Comparison of ENCODE assay signal across 12 mouse cellular contexts in genomic region chr3:101880818-101881217, GRCm38 (mm10). TPM values are rescaled to one million over a fixed set of nuclear protein-coding genes. Genes with fewer than 3 reads are reported as not detected.
DNase-seq lines count a peak whose midpoint lies in the region; ATAC-seq and TF ChIP-seq lines count a peak whose summit lies in the region.
"Had no signal": no experiment of that assay in that cellular context is flagged by ENCODE, and none has a peak within 500 bp of the region (broad histone marks: within the 10 kb centered on the region; RNA-seq: fewer than 3 reads in every experiment).

No protein-coding gene starts in this region.

- peaks cover 18% of the 10 kb centered on the region for H3K36me3 ChIP-seq in hindbrain, postnatal 0 days (ENCODE audit: insufficient read depth, low read length)
- H3K36me3 ChIP-seq in hindbrain, embryonic 14.5 days (replicated peaks; ENCODE audit: control insufficient read depth, insufficient read depth) = peaks cover 18% of the 10 kb centered on the region
- H3K36me3 ChIP-seq in thymus, adult 2 months (ENCODE audit: control insufficient read depth, insufficient read depth, low read length) = no peaks in the 10 kb centered on the region
- no peaks in the 10 kb centered on the region; the same call in 1 of the 2 replicates for H3K36me3 ChIP-seq in embryonic facial prominence, embryonic 10.5 days (replicated peaks)

- TF ChIP-seq POLR2A in thymus, adult 2 months (IDR thresholded peaks at IDR 0.05; ENCODE audit: control insufficient read depth, extremely low read depth, insufficient read depth, low read length, poor library complexity) = no peak

- H3K27me3 ChIP-seq in hindbrain, postnatal 0 days (ENCODE audit: insufficient read depth, low read length) = no peaks in the 10 kb centered on the region
- H3K27me3 ChIP-seq in hindbrain, embryonic 14.5 days (ENCODE audit: control insufficient read depth, insufficient read depth, low read length) = no peaks in the 10 kb centered on the region
- H3K27me3 ChIP-seq in thymus, adult 2 months (ENCODE audit: control insufficient read depth, insufficient read depth, low read length) = no peaks in the 10 kb centered on the region
- no peaks in the 10 kb centered on the region; the same call in 1 of the 2 replicates for H3K27me3 ChIP-seq in embryonic facial prominence, embryonic 10.5 days (replicated peaks; ENCODE audit: low read depth, poor library complexity, severe bottlenecking)
- H3K27me3 ChIP-seq: heart, embryonic 15.5 days had no signal

- no peak overlapping the region for H3K4me3 ChIP-seq in hindbrain, postnatal 0 days (ENCODE audit: low read length)
- no peak overlapping the region for H3K4me3 ChIP-seq in hindbrain, embryonic 14.5 days (replicated peaks; ENCODE audit: low read length)
- H3K4me3 ChIP-seq in thymus, adult 2 months (ENCODE audit: control insufficient read depth, insufficient read depth, low read length) = no peak overlapping the region
- H3K4me3 ChIP-seq in embryonic facial prominence, embryonic 10.5 days = no peak overlapping the region
- H3K4me3 ChIP-seq: heart, embryonic 15.5 days; myocyte had no signal

- H3K27ac ChIP-seq in hindbrain, postnatal 0 days = no peak overlapping the region
- H3K27ac ChIP-seq in hindbrain, embryonic 14.5 days = no peak overlapping the region
- H3K27ac ChIP-seq in thymus, adult 2 months (ENCODE audit: control insufficient read depth, insufficient read depth, low read length) = no peak overlapping the region
- H3K27ac ChIP-seq in embryonic facial prominence, embryonic 10.5 days (replicated peaks) = no peak overlapping the region
- H3K27ac ChIP-seq: heart, embryonic 15.5 days; macrophage had no signal

- DNase-seq in hindbrain, postnatal 0 days (ENCODE audit: low spot score) = peak; percentile 43
- no peak for DNase-seq in hindbrain, embryonic 14.5 days (ENCODE audit: low spot score)
- peak; percentile 45 for DNase-seq in thymus, postnatal 0 days (ENCODE audit: low spot score)
- no peak for DNase-seq in thymus, adult 2 months
- DNase-seq in embryonic facial prominence, embryonic 10.5 days (ENCODE audit: low spot score) = peak; percentile 17
- DNase-seq in urinary bladder, postnatal 10 days (ENCODE audit: low spot score) = no peak
- DNase-seq: kidney, adult 8-10 months had no signal

- ATAC-seq in hindbrain, postnatal 0 days = no peak
- ATAC-seq in hindbrain, embryonic 14.5 days (ENCODE audit: low FRiP score) = no peak
- no peak for ATAC-seq in frontal cortex, adult (ENCODE audit: low TSS enrichment)

- H3K9me3 ChIP-seq in hindbrain, postnatal 0 days (ENCODE audit: low read length) = no peaks in the 10 kb centered on the region
- no peaks in the 10 kb centered on the region for H3K9me3 ChIP-seq in hindbrain, embryonic 14.5 days (ENCODE audit: control insufficient read depth, low read length)
- H3K9me3 ChIP-seq in embryonic facial prominence, embryonic 10.5 days = no peaks in the 10 kb centered on the region
- H3K9me3 ChIP-seq: heart, embryonic 15.5 days had no signal

- peaks cover 3% of the 10 kb centered on the region; the same call in 1 of the 2 replicates for H3K4me1 ChIP-seq in hindbrain, postnatal 0 days (ENCODE audit: insufficient read depth, low read length)
- H3K4me1 ChIP-seq in hindbrain, embryonic 14.5 days (replicated peaks; ENCODE audit: control insufficient read depth, insufficient read depth, low read length) = peaks cover 5% of the 10 kb centered on the region; the same call in 1 of the 2 replicates
- peaks cover 7% of the 10 kb centered on the region for H3K4me1 ChIP-seq in thymus, adult 2 months (replicated peaks; ENCODE audit: control insufficient read depth, insufficient read depth, low read length)
- H3K4me1 ChIP-seq in embryonic facial prominence, embryonic 10.5 days = peaks cover 27% of the 10 kb centered on the region

- TF ChIP-seq CTCF in hindbrain, postnatal 0 days (IDR thresholded peaks at IDR 0.05; ENCODE audit: low read depth) = peak; percentile 68
- TF ChIP-seq CTCF in thymus, adult 2 months (IDR thresholded peaks at IDR 0.05; ENCODE audit: borderline replicate concordance, control insufficient read depth, extremely low read depth, insufficient read depth, low read length, poor library complexity) = no peak

- H3K9ac ChIP-seq in hindbrain, postnatal 0 days (replicated peaks; ENCODE audit: low read length) = no peak overlapping the region
- no peak overlapping the region for H3K9ac ChIP-seq in hindbrain, embryonic 14.5 days
- H3K9ac ChIP-seq: heart, embryonic 15.5 days had no signal

- WGBS in hindbrain, postnatal 0 days = 79% methylated on average over 6 of the region's 6 CpGs
- WGBS in hindbrain, embryonic 14.5 days = 82% methylated on average over 6 of the region's 6 CpGs
- WGBS in thymus, adult 2 months = 41% methylated on average over 6 of the region's 6 CpGs
- WGBS in embryonic facial prominence, embryonic 10.5 days = 80% methylated on average over 6 of the region's 6 CpGs

- H3K4me2 ChIP-seq in hindbrain, postnatal 0 days (ENCODE audit: low read depth, low read length) = no peak overlapping the region
- no peak overlapping the region for H3K4me2 ChIP-seq in hindbrain, embryonic 14.5 days (replicated peaks)
- H3K4me2 ChIP-seq: heart, embryonic 15.5 days had no signal

RNA-seq across cellular contexts. Expression of gene Mab21l3, which starts 32.1 kb away (rescaled TPM):
- 0.10 and 0.72 TPM in 2 replicates for total RNA-seq in hindbrain, postnatal 0 days (2014; rRNA removed)
- polyA plus RNA-seq in hindbrain, postnatal 0 days (2015; fragmentation: Nextera tagmentation; extraction: Ambion mirVana) = 0.04 and 0.09 TPM in 2 replicates
- polyA plus RNA-seq in hindbrain, embryonic 14.5 days (2014; fragmentation: Nextera tagmentation; extraction: Ambion mirVana) = 0.08 and 0.12 TPM in 2 replicates
- polyA plus RNA-seq in thymus, postnatal 0 days (2015; fragmentation: Nextera tagmentation; extraction: Ambion mirVana) = 0.88 and 1.4 TPM in 2 replicates
- polyA plus RNA-seq in thymus, adult 2 months (2012; rRNA removed) = 3.6 and 4.0 TPM in 2 replicates
- 0.67 and 0.85 TPM in 2 replicates for polyA plus RNA-seq in embryonic facial prominence, embryonic 10.5 days (2016; fragmentation: Nextera tagmentation; extraction: Ambion mirVana)
- total RNA-seq: common myeloid progenitor, adult 5-6 weeks had no signal

RNA-seq across cellular contexts. Expression of gene Slc22a15, which starts 43.4 kb away (rescaled TPM):
- total RNA-seq in hindbrain, postnatal 0 days (2014; rRNA removed) = 11.1 and 12.5 TPM in 2 replicates
- 5.0 and 5.7 TPM in 2 replicates for polyA plus RNA-seq in hindbrain, postnatal 0 days (2015; fragmentation: Nextera tagmentation; extraction: Ambion mirVana)
- 6.1 and 6.4 TPM in 2 replicates for polyA plus RNA-seq in hindbrain, embryonic 14.5 days (2014; fragmentation: Nextera tagmentation; extraction: Ambion mirVana)
- 6.0 and 6.2 TPM in 2 replicates for polyA plus RNA-seq in thymus, postnatal 0 days (2015; fragmentation: Nextera tagmentation; extraction: Ambion mirVana)
- 7.0 and 8.0 TPM in 2 replicates for polyA plus RNA-seq in thymus, adult 2 months (2012; rRNA removed)
- 3.4 and 4.6 TPM in 2 replicates for polyA plus RNA-seq in embryonic facial prominence, embryonic 10.5 days (2016; fragmentation: Nextera tagmentation; extraction: Ambion mirVana)

Comparison
In these comparisons a context has a peak if more than half of its experiments do, and no peak if none do; other contexts are left out.
1. DNase-seq: peak in hindbrain, postnatal 0 days (single experiment), thymus, postnatal 0 days (single experiment) and embryonic facial prominence, embryonic 10.5 days (single experiment); none in hindbrain, embryonic 14.5 days (single experiment), thymus, adult 2 months (single experiment) and urinary bladder, postnatal 10 days (single experiment).